1 mouse cellular context compared by ENCODE assay signal in genomic region chr17:46265918-46266618, GRCm38 (mm10).
TF ChIP-seq lines count a peak whose summit lies in the region.

No protein-coding gene starts in this region.

TF ChIP-seq in myocyte, 11 proteins besides CTCF, POLR2A, EP300 and RAD21 (continued from another document):
- TF ChIP-seq TCF3 (IDR thresholded peaks at IDR 0.05; ENCODE audit: insufficient read length, low read depth) (no peak), MYOG (IDR thresholded peaks at IDR 0.05; ENCODE audit: control insufficient read depth in 1 of 3, insufficient read depth in 1 of 3, insufficient read length in 2 of 3, low read depth in 2 of 3) (peak in 2 of 3 experiments; percentile 33 to 86), TCF12 (IDR thresholded peaks at IDR 0.05; ENCODE audit: insufficient read depth, poor library complexity, severe bottlenecking) (no peak), MYOD1 (IDR thresholded peaks at IDR 0.05; ENCODE audit: control insufficient read depth in 1 of 3, insufficient read length in 2 of 3, low read depth in 2 of 3) (peak in 1 of 3 experiments; percentile 67), POLR2AphosphoS2 (IDR thresholded peaks at IDR 0.05; ENCODE audit: insufficient read length, low read depth) (peak; percentile 27)
TF ChIP-seq in myocyte: peak in this region for 3.
